Mouse (Mus musculus): ENCODE data around the gene Ormdl3.

DNA sequence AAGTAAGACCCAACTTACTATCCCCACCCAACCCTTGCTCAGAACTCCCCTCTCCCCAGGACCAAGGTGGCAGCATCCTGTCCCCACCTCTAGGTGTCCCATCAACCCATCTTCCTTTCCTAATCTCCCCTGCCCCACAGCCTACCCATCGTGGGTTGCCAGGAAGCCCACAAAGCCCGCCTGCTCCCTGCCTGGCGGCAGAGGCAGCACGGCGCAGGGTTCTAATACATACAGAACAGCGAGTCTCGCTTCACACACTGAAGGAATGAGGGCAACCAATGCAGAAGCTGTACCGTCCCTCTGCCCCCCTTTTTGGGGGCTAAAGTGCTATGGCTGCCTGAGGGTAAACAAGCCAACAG lies 5.2 kb downstream of the Ormdl3 start:
- TF ChIP-seq EP300 (IDR thresholded peaks at IDR 0.05; ENCODE audit: low read depth), result no peak
- TF ChIP-seq CTCF (IDR thresholded peaks at IDR 0.05; ENCODE audit: low read depth), result peak; percentile 27; the same call in 1 of the 2 replicates

Measured in liver, postnatal 0 days (tissue).